Mouse (Mus musculus): Measurements from ENCODE around the gene Slc38a1. TPM values are rescaled to one million over a fixed set of nuclear protein-coding genes. Genes with fewer than 3 reads are reported as not detected.

Gene Slc38a1
- polyA plus RNA-seq, 1 experiment, result 136 TPM

DNA sequence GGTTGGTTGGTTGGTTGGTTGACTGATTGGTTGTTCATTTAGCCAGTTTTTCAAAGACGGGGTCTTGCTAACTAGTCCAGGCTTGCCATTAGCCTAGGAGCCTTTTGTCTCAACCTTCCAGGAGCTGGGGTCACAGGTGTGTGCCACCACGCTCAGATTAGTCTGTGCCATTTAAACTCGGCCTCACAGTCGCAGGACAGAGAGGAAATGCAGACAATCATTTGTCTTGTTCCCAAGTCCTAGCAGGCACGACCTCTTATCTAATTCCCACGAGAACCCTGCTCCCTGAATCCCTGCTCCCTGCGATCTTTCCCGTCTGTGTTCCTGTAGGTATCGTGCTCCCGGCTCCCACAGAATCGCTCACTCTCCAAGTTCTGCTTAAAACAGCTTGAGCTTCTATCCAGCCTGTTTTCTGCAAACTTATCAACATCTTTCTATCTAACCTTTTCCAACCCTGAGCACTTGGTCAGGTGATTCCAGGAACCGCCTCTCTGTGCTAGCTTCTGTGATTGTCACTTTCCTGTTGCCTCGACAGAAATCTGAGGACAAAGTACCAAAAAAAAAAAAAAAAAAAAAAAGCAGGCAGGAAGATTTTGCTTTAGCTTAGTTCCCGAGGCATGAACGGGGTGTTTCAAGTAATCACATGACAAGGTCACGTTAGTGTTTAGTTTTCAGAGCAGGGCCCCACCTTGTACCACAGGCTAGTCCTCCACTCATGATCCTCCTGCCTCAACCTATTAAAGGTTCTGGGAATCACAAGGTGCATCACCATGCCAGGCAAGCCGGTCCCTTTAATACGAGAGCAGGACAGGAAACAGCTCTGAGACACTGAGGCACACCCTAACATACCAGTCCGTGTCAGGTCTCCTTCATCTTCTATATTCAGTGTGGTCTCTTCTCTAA is 36.4 kb upstream of the Slc38a1 start:
- no peaks in the 10 kb centered on the region for H3K36me3 ChIP-seq (ENCODE audit: control insufficient read depth, insufficient read depth, low read length)
- no peak overlapping the region for H3K4me3 ChIP-seq (ENCODE audit: control insufficient read depth, insufficient read depth, low read length)
- TF ChIP-seq POLR2A (IDR thresholded peaks at IDR 0.05; ENCODE audit: control insufficient read depth, extremely low read depth, insufficient read depth, low read length, poor library complexity), result no peak
- no peak for TF ChIP-seq CTCF (IDR thresholded peaks at IDR 0.05; ENCODE audit: borderline replicate concordance, control insufficient read depth, extremely low read depth, insufficient read depth, low read length, poor library complexity)
- H3K27ac ChIP-seq (ENCODE audit: control insufficient read depth, insufficient read depth, low read length), result no peak overlapping the region
- peaks cover 2% of the 10 kb centered on the region for H3K4me1 ChIP-seq (replicated peaks; ENCODE audit: control insufficient read depth, insufficient read depth, low read length)
- no peak for DNase-seq
- no peaks in the 10 kb centered on the region for H3K27me3 ChIP-seq (ENCODE audit: control insufficient read depth, insufficient read depth, low read length)
- 80% methylated on average over 19 of the region's 19 CpGs for WGBS

DNA sequence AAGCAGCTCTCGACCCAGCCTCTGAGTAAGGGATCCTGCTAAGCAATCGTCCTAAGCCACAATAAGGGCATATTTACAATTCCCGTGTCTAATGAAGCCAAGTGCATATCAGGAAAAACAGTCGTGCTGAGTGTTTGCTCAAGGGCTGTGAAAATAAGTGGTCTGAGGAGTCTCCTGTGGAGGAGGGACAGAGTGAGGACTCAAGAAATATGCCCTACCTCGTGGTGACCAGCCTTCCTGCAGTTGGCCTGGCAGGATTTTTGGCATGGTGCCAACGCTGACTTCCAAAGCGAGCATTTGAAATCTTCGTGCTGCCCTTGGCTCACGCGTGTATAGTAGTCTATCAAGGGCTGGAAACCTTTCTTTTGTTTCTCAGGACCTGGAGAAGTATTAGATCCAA is 33.8 kb upstream of the Slc38a1 start:
- H3K27ac ChIP-seq (ENCODE audit: control insufficient read depth, insufficient read depth, low read length), result no peak overlapping the region
- H3K4me3 ChIP-seq (ENCODE audit: control insufficient read depth, insufficient read depth, low read length), result no peak overlapping the region
- no peaks in the 10 kb centered on the region for H3K27me3 ChIP-seq (ENCODE audit: control insufficient read depth, insufficient read depth, low read length)
- H3K4me1 ChIP-seq (replicated peaks; ENCODE audit: control insufficient read depth, insufficient read depth, low read length), result no peaks in the 10 kb centered on the region
- no peaks in the 10 kb centered on the region for H3K36me3 ChIP-seq (ENCODE audit: control insufficient read depth, insufficient read depth, low read length)
- TF ChIP-seq CTCF (IDR thresholded peaks at IDR 0.05; ENCODE audit: borderline replicate concordance, control insufficient read depth, extremely low read depth, insufficient read depth, low read length, poor library complexity) (no peak), POLR2A (IDR thresholded peaks at IDR 0.05; ENCODE audit: control insufficient read depth, extremely low read depth, insufficient read depth, low read length, poor library complexity) (no peak)
- WGBS, result 78% methylated on average over 10 of the region's 10 CpGs
- DNase-seq, result no peak

DNA sequence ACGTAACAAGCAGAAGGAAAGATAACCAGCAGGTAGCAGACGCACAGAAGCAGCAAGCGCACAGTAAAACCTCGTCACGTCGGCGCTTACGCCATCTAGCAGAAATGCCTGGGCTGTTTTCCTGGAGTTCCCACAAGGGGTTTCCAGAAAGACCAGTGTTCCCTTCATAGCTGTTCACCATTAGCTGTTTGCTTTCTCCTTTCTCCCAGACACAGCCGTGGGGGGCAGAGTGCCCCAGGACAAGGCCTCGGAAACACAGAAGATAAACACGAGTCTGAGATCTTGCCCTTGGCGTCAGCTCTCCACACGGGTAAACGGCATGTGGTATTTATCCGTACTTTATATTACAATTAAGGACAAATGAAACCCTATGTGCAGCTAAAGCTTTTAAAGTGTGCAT is 33.0 kb upstream of the Slc38a1 start:
- 95% methylated on average over 15 of the region's 15 CpGs for WGBS
- no peak for DNase-seq
- H3K27me3 ChIP-seq (ENCODE audit: control insufficient read depth, insufficient read depth, low read length), result no peaks in the 10 kb centered on the region
- no peaks in the 10 kb centered on the region for H3K4me1 ChIP-seq (replicated peaks; ENCODE audit: control insufficient read depth, insufficient read depth, low read length)
- H3K36me3 ChIP-seq (ENCODE audit: control insufficient read depth, insufficient read depth, low read length), result no peaks in the 10 kb centered on the region
- no peak overlapping the region for H3K27ac ChIP-seq (ENCODE audit: control insufficient read depth, insufficient read depth, low read length)
- no peak overlapping the region for H3K4me3 ChIP-seq (ENCODE audit: control insufficient read depth, insufficient read depth, low read length)
- no peak for TF ChIP-seq CTCF (IDR thresholded peaks at IDR 0.05; ENCODE audit: borderline replicate concordance, control insufficient read depth, extremely low read depth, insufficient read depth, low read length, poor library complexity)
- no peak for TF ChIP-seq POLR2A (IDR thresholded peaks at IDR 0.05; ENCODE audit: control insufficient read depth, extremely low read depth, insufficient read depth, low read length, poor library complexity)

DNA sequence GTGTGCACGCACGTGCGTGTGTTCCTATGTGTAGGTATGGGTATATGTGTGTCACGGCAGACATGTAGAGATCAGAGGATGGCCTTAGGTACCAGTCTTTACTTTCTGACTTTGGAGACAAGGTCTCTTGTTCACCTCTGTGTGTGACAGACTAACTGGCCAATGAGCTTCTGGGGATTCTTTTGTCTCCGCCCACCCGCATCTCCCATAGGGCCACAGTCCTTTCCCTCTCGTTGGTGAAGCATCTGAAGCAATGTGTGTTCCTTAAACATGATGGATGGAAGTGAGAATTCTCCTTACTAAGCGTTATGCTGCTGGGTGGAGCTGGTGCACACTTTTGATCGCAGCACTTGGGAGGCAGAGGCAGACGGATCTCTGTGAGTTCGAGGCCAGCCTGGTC is 32.3 kb upstream of the Slc38a1 start:
- H3K27ac ChIP-seq (ENCODE audit: control insufficient read depth, insufficient read depth, low read length), result no peak overlapping the region
- WGBS, result 92% methylated on average over 11 of the region's 11 CpGs
- no peak for TF ChIP-seq CTCF (IDR thresholded peaks at IDR 0.05; ENCODE audit: borderline replicate concordance, control insufficient read depth, extremely low read depth, insufficient read depth, low read length, poor library complexity)
- TF ChIP-seq POLR2A (IDR thresholded peaks at IDR 0.05; ENCODE audit: control insufficient read depth, extremely low read depth, insufficient read depth, low read length, poor library complexity), result no peak
- no peaks in the 10 kb centered on the region for H3K36me3 ChIP-seq (ENCODE audit: control insufficient read depth, insufficient read depth, low read length)
- no peaks in the 10 kb centered on the region for H3K4me1 ChIP-seq (replicated peaks; ENCODE audit: control insufficient read depth, insufficient read depth, low read length)
- no peaks in the 10 kb centered on the region for H3K27me3 ChIP-seq (ENCODE audit: control insufficient read depth, insufficient read depth, low read length)
- H3K4me3 ChIP-seq (ENCODE audit: control insufficient read depth, insufficient read depth, low read length), result no peak overlapping the region
- no peak for DNase-seq

DNA sequence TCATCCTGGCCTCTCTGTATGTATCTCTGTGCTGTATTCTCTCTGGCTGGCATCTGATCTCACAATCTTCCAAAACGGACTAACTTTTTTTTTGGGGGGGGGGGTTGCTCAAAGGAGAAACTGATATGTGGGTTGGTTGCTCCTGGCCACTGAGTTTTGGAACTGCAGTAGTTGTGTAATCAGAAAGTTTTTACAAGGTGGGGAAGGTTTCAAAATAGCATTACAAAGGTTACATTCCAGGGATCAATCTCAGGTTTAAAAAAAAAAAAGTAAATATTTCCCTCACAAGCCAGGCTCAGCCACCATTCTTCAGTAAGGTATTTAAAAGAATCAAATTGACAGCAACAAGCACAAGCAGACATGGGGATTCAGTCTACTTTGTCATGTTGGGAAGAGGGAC is 31.4 kb upstream of the Slc38a1 start:
- H3K36me3 ChIP-seq (ENCODE audit: control insufficient read depth, insufficient read depth, low read length), result no peaks in the 10 kb centered on the region
- no peak overlapping the region for H3K4me3 ChIP-seq (ENCODE audit: control insufficient read depth, insufficient read depth, low read length)
- no peak overlapping the region for H3K27ac ChIP-seq (ENCODE audit: control insufficient read depth, insufficient read depth, low read length)
- no peak for DNase-seq
- WGBS, result 94% methylated on average over 1 of the region's 1 CpGs
- H3K27me3 ChIP-seq (ENCODE audit: control insufficient read depth, insufficient read depth, low read length), result no peaks in the 10 kb centered on the region
- TF ChIP-seq POLR2A (IDR thresholded peaks at IDR 0.05; ENCODE audit: control insufficient read depth, extremely low read depth, insufficient read depth, low read length, poor library complexity), result no peak
- TF ChIP-seq CTCF (IDR thresholded peaks at IDR 0.05; ENCODE audit: borderline replicate concordance, control insufficient read depth, extremely low read depth, insufficient read depth, low read length, poor library complexity), result no peak
- H3K4me1 ChIP-seq (replicated peaks; ENCODE audit: control insufficient read depth, insufficient read depth, low read length), result no peaks in the 10 kb centered on the region

DNA sequence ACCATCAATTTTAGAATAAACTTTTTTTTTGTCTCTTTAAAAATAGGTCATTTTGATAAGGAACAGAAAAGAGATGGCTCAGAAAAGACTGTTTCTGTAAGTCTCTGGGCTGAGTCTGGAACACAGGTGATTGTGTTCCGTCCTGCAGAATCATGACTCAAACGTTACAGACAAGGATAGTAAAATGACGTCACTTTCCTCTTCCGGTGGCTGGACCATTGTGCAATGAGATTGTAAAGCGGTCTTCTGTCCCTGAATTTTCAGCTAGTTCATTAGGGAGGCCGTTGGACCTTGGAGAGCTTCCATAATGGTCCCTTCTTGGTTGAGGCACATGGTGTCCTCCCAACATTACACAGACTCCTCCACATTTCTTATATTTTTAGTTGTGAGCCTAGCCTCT is 27.0 kb upstream of the Slc38a1 start:
- H3K27me3 ChIP-seq (ENCODE audit: control insufficient read depth, insufficient read depth, low read length), result no peaks in the 10 kb centered on the region
- H3K4me1 ChIP-seq (replicated peaks; ENCODE audit: control insufficient read depth, insufficient read depth, low read length), result no peaks in the 10 kb centered on the region
- H3K27ac ChIP-seq (ENCODE audit: control insufficient read depth, insufficient read depth, low read length), result no peak overlapping the region
- DNase-seq, result no peak
- no peaks in the 10 kb centered on the region for H3K36me3 ChIP-seq (ENCODE audit: control insufficient read depth, insufficient read depth, low read length)
- H3K4me3 ChIP-seq (ENCODE audit: control insufficient read depth, insufficient read depth, low read length), result no peak overlapping the region
- 81% methylated on average over 6 of the region's 6 CpGs for WGBS
- TF ChIP-seq CTCF (IDR thresholded peaks at IDR 0.05; ENCODE audit: borderline replicate concordance, control insufficient read depth, extremely low read depth, insufficient read depth, low read length, poor library complexity), result no peak
- TF ChIP-seq POLR2A (IDR thresholded peaks at IDR 0.05; ENCODE audit: control insufficient read depth, extremely low read depth, insufficient read depth, low read length, poor library complexity), result no peak

All from thymus, adult 2 months (tissue).